Mouse (Mus musculus): Measurements from ENCODE around the gene Pola2. TPM values are rescaled to one million over a fixed set of nuclear protein-coding genes. Genes with fewer than 3 reads are reported as not detected.

Pola2 gene
- total RNA-seq, 2 experiments from 2014 or later, result 10.9 to 13.2 TPM

DNA sequence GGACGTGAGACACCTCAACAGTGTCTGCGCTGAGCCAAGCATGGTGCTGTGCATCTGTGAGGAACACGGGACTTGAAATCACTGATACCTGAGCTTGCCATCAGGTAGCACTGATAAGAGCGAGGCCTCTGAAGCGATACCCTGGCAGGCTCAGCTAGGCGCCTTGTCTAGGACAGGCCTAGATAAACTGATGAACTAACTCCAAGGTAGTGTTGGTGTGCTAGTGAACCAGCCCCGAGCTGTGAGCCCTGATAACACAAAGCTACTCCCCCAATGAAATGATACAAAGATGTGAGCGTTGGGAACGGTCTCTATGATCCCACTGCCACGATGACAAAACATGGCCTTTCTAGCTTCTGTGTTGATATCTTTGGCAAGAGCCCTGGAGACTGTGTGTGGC lies 3.7 kb upstream of the Pola2 start:
- DNase-seq, result no peak
- intact Hi-C loops (cut with DNase I; ENCODE audit: low total_unique reads), result loop anchor here (2.0 to 10.0 kb wide), 2 partner anchors 53 to 157 kb away; partner anchors contain the start of gene Snx15

DNA sequence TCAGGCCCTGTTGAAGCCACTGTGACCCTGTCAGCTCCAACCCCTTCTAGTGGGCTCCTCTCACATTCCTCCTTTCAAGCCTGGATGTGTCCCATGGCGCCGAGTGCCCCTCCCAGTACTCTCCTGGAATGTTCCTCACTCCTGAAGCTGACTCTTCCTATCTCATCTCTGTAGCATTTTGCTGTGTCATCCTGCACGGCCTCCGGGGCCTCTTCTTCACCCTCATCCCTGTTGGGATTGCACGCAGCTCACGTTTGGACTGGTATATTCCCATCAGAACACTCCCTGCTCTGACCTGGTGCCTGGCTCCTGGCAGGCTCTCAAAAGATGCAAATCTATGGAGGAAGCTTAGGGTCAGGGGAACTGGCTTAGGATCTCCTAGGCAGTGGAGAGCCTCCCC lies 2.8 kb upstream of the Pola2 start:
- intact Hi-C loops (cut with DNase I; ENCODE audit: low total_unique reads), result loop anchor here (2.0 to 10.0 kb wide), 2 partner anchors 54 to 158 kb away; partner anchors contain the start of gene Snx15
- no peak for DNase-seq

DNA sequence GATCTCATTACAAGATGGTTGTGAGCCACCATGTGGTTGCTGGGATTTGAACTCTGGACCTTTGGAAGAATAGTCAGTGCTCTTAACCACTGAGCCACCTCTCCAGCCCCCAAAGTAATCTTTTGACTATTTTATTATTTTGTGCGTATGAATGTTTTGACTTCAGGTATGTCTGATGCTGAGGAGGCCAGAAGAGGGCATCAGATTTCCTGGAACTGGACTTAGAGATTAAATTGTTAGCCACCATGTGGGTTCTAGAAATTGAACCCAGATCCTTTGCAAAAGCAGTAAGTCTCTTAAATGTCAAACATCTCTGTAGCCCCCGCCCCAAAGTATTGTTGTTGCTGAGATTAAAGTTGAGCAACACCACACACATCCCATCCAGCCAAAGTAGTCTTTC lies 1.9 kb upstream of the Pola2 start:
- DNase-seq, result no peak
- intact Hi-C loops (cut with DNase I; ENCODE audit: low total_unique reads), result loop anchor here (2.0 to 10.0 kb wide), 2 partner anchors 55 to 159 kb away; partner anchors contain the start of gene Snx15

DNA sequence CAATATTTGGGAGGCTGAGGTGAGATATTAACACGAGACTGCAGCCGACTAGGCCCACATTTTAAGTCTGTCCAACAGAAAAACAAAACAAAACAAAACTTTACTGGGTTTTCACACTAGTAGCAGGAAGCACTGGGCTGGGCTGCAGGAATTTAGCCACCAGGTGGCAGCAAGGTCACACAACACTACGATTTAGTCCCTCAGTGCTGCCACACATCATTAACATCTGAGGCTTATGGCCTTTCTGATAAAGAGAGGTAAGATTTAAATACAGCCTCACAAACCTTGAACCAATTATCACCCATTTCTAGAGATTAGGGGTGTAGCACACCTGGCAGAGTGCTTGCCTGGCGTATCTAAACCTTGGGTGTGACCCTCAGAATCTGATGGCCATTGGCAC lies 1.3 kb upstream of the Pola2 start:
- peak; percentile 74 for DNase-seq
- intact Hi-C loops (cut with DNase I; ENCODE audit: low total_unique reads), result loop anchor here (10.0 kb wide), 1 partner anchor 160 kb away; the partner anchor contains the start of gene Snx15

DNA sequence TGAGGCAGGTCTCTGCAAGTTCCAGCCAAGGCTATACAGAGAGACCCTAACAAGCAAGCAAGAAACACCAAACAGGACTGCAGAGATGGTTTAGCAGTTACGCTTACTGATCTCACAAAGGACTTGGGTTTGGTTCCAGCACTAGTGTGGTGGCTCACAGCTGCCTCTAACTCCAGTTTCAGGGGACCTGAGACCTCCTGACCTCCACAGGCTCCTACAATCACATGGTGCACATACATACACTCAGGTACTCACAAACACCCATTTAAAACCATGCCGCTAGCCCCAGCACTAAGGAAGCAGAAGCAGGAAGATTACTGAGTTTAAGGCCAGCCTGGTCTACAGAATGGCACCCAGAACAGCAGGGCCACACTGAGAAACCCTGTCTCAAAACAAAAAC lies 802 bp upstream of the Pola2 start:
- no peak for DNase-seq
- intact Hi-C loops (cut with DNase I; ENCODE audit: low total_unique reads), result loop anchor here (10.0 kb wide), 1 partner anchor 160 kb away; the partner anchor contains the start of gene Snx15

DNA sequence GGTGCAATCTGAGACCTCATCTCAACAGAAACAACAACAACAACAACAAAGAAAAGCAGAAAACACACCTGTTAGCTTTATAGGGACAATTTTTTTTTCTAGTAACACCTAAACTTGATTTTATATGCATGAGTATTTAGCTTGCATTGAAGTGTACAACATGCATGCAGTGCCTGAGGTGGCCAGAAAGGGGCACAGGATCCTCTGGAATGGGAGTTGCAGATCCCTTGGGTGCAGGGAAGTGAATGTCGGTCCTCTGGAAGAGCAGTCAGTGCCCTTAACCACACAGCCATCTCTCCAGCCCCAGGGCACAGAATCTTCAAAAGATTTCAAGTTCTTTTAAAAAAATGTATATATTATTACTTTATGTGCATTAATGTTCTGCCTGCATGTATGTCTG lies 1.4 kb downstream of the Pola2 start:
- intact Hi-C loops (cut with DNase I; ENCODE audit: low total_unique reads), result loop anchor here (10.0 kb wide), 1 partner anchor 162 kb away; the partner anchor contains the start of gene Snx15
- no peak for DNase-seq

DNA sequence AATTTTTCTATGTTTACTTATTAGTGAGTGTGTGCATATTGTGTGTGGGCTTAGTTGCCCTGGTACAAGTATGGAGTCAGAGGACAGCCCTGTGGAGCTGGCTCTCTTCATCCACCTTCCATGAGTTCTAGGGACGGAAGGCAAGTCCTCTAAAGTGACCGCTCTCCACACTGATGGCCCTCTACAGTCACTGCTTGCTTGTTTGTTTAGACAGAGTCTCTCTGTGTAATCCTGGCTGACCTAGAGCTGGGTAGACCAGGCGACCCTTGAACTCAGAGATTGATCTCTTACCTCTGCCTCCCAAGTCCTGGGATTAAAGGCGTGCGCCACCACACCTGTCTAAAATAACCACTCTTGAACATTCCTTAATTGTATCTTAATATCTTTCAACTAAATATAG lies 6.6 kb downstream of the Pola2 start:
- intact Hi-C loops (cut with DNase I; ENCODE audit: low total_unique reads), result loop anchor here (2.0 kb wide), 1 partner anchor 35 kb away; no protein-coding TSS in a partner anchor
- no peak for DNase-seq

DNA sequence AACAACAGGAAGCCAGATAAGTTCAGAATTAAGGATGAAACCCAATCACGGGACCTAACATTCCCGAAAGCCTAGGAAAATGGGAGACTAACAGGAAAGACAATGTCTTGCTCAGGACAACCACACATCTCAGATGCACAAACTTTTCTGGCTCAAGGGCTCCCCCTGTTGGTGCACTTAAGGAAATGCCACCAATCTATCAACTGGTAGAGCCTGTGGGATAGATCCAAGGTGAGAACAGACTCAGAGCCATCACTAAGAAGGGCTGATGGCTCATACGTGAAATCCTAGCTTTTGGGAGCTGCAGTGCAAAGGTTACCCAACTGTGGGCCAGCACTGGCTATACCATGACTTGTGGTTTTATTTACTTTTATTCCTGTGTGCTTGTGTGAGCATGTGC lies 7.3 kb downstream of the Pola2 start:
- intact Hi-C loops (cut with DNase I; ENCODE audit: low total_unique reads), result loop anchor here (2.0 kb wide), 1 partner anchor 34 kb away; no protein-coding TSS in a partner anchor
- DNase-seq, result peak; percentile 78

DNA sequence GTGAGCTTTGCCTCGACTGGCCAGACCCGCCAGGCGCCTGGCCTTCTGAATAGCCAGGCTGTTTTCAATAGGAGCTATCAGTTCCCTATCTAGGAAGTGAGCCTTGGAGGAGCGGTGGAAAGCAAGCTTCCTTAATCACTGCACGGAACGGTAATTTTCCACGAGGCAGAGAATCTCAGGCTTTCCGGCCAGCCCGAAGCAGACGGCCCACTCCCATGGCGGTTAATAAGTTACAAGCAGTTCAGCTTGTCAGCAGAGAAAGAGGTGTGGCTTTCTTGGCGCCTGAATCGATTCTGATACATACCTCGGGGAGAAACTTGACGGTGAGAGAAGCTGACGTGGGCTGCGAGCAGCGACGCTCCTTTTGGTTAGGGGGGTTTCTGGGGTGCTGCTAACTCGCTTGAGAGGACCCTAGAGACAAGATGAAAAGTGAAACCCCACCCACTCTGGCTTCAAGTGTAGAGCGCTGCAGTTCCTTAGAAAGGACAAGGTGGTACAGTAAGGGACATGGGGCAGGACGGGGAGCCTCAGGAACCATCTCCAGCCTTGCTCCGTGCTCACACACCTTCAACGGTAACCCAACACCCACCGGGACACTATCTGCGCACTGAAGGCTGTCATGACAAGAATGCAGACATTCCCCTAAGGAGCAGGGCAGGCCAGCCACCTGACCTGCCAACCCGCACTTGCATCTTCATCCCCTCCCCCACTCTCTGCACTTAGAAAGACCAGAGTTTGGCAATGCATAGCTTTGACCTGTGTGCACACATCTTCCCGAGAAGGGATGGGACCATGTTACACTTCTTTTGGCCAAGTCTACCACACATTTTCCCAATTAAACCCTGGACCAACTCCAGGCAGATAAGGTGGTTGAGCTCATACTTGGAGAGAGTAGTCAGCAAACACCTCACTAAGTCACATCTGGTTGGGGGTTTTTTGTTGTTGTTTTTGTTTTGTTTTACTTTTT lies 8.0 kb downstream of the Pola2 start:
- intact Hi-C loops (cut with DNase I; ENCODE audit: low total_unique reads), result loop anchor here (2.0 kb wide), 1 partner anchor 33 kb away; no protein-coding TSS in a partner anchor
- peak; percentile 12 for DNase-seq

DNA sequence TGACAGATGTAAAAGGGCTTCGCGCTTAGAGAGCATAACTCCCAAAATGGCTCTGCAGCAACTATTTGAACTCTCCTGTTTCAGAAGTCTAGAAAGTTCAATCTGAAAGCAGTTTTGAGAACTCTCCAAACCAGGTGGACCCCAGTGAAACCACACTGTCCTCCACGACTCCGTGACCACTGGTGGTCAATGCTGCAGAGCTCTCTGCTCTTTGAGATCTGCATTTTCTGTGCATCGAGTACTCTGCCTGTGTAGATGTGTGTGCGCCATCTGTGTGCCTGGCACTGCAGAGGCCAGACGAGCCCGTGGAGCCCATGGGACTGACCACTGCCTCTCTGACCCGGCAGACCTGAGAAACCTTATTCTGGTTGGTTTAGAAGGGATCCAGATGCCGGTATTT lies 9.1 kb downstream of the Pola2 start:
- intact Hi-C loops (cut with DNase I; ENCODE audit: low total_unique reads), result no loop called here
- no peak for DNase-seq

DNA sequence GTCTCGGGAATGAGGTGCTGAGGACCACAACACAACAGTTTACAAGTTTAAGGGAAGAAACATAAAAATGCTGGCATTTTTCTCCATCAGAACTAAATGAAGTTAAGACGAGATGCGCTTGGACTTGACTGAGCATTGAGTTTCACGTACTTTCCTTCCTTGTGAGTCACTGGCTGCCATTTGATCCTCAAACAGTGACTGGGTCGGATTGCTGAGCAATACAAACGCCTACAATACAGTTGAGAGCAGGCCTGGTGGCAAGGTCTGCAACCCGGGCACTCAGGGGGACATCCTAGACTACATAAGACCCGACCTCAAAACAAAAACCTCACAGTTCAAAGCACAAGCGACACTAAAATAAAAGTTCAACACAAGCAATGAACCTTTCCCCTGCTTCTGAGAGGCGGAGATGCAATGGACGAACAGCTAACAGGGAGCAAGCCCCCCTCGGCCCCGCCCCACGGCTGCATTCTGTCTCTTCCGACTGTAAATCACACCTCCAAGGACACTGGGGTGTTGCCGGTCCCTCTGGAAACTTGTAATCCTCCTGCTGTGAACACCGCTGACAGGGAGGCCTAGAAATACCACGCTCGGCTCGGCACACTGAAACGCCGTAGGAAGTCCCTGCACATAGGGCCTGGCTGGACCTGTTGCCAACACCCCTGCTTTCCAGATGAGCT lies 9.8 kb downstream of the Pola2 start:
- intact Hi-C loops (cut with DNase I; ENCODE audit: low total_unique reads), result no loop called here
- peak; percentile 20 for DNase-seq

DNA sequence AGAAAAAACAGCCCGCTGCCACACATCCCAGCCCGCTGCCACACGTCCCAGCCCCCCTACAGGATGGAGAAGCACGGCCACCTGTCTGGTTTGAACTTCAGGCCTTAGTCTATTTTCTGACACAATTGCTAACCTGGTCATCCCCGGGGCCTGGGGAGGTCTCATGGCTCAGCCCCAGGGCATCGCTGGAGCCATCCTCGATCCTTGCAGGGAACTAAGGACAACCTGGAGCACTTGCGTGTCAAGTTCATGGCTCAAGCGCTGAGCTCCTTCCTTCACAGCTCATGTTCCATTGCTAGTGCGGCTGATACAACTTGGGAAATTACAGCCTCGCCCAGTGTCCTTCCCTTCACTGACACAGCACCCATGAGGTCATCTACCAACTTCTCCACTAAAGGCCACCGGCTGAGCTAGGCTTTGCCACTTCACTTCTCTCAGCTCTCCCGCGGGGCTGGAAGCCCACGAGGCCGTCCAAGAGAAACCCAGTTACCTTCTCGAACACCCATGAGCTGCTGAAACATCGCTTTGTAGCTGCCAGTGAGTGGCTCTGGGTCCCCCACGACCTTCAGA lies 10.7 kb downstream of the Pola2 start:
- no peak for DNase-seq
- intact Hi-C loops (cut with DNase I; ENCODE audit: low total_unique reads), result no loop called here

DNA sequence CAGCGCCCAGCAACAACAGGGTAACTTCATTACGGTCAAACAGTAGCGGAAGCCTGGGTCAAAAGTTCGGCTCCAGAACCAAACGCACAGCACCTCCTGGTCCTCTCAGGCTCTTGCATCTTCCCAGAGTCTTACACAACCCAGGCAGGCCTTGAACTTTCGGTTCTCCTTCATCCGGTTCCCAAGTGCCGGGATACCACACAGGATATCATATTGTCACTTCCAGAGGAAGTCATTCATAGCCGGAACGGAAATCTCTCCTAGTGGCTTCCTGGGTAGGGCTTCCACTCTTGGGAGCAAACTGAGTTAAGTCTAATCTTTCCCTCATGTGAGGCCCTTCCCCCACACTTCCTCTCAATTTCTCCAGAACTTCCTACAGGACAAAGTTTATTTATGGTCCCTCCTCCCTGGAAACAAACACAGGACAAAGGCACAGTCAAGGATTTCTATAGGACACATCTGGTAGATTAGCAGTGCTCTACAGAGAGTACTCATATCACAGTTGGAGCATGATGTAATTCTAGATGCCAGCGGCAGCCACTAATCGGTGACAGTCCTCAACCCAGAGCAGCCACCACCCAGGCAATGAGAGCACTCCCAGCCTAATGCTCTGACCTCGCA lies 11.8 kb downstream of the Pola2 start:
- intact Hi-C loops (cut with DNase I; ENCODE audit: low total_unique reads), result no loop called here
- peak; percentile 16 for DNase-seq

DNA sequence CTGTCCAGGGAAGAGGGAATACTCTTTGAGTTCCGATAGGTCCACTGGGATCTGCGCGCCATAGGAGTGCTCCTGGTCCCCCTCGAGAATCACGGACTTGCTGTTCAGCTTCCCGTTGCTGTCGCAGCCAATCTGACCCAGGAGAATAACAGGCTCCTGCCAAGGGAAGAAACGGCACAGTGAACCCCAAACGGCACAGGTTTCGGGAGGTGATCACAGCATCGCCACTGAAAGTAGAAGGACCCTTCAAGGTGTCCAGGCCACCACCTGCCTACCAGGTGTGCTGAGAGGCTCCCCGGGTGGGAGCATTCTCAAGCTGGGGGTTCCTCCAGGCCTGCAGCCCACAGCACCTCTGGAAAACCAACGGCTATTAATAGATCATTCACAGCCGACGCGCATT lies 12.4 kb downstream of the Pola2 start:
- intact Hi-C loops (cut with DNase I; ENCODE audit: low total_unique reads), result no loop called here
- no peak for DNase-seq

DNA sequence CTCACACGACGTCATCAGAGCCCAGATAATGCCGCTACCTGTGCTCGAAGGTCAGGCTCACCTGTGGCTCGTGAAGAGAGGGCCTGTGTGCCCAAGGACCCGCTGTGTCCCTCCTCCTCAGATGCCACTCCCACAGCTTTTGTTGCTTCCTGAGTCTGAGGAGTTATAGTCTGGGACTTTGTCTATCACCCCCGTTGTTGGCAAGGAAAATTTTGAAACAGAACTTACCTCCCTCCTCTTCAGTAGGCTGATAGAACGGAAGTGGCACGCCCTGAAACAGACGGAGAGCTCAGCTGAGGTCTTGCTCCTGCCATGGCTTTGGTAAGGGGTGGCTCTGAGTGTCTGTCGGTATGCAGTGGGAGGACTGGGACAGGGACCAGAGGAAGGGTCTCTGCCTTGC lies 13.8 kb downstream of the Pola2 start:
- intact Hi-C loops (cut with DNase I; ENCODE audit: low total_unique reads), result no loop called here
- DNase-seq, result no peak

DNA sequence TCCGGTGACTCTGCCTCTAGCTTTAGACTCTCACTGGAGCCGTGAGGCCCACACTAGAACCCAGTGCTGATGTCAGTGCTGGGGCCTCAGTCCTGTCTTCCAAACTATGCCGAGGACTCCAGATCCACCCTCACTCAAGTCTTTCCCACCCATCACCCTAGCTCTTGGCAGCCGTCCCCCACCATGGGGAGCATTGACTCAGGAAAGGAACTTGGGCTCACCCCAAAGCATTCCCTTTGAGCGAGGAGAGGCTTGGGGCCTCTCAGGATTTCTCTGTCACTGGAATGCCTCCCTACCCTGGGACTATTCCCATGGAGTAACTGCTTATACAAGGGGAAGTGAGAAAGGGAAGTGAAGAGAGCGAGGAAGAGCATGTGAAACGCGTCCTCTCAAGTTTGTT lies 18.1 kb downstream of the Pola2 start:
- intact Hi-C loops (cut with DNase I; ENCODE audit: low total_unique reads), result no loop called here
- peak; percentile 72 for DNase-seq

DNA sequence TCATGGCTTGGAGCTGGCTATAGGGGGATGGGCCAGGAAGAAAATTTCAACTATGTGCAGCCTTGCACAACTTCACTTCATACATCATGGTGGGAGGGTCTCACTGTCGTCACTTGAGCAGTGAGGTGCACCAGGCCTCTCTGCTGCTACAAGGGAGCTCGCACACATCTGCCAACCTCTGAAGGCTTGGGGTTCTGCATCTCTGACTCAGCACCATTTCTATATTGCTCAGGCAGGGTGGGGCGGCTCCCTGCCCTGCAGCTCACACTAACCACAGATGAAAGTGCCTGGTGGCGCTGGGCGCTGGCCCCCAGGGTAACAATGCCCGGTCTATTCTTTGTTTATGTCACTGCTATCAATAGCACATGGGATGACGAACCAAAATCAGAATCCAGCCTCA lies 19.0 kb downstream of the Pola2 start:
- intact Hi-C loops (cut with DNase I; ENCODE audit: low total_unique reads), result no loop called here
- peak; percentile 8 for DNase-seq

DNA sequence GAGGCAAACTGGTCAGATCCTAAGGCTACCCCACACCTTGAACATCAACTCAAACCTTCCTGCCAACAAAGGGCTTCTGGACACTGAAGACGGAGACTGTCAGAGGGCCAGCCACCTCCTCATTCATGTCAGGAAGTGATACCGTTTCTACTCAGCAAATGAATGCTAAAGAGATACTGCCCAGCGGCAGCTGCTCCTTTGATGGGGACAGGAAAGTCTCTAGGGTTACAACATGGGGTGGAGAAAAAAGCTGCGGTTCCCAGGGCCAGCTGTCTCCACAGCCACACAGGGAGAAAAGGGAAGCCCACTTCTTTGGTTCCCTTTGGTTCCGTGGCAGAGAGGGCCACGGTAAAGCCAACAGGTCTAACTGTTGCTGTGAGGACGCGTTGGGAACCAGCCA lies 19.9 kb downstream of the Pola2 start:
- DNase-seq, result no peak
- intact Hi-C loops (cut with DNase I; ENCODE audit: low total_unique reads), result no loop called here

DNA sequence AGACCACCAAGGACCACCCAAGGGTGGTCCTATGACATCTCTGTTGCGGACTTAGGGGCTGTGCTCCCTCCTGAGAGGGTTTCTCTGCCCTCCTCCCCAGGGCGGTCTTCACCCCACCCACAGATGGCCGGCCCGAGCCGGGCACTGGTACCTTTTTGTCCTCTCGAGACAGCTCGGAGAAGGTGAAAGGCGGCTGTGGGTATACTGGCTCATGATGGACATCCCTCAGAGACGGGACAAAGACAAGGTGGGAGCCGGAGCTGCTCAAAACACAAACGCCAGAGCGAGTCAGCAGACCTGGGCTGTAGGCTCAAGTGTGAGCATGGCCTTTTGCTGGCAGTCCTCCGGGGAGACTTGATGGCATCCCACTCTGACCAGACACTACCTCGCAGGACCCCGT lies 20.6 kb downstream of the Pola2 start:
- no peak for DNase-seq
- intact Hi-C loops (cut with DNase I; ENCODE audit: low total_unique reads), result no loop called here
